In genomic region chr17:83861444-83862133, GRCm38 (mm10) we compare ENCODE assay signal across 7 mouse cellular contexts. TPM values are rescaled to one million over a fixed set of nuclear protein-coding genes. Genes with fewer than 3 reads are reported as not detected.
DNase-seq lines count a peak whose midpoint lies in the region; ATAC-seq and TF ChIP-seq lines count a peak whose summit lies in the region.

No protein-coding gene starts in this region.

- no peaks in the 10 kb centered on the region for H3K27me3 ChIP-seq in embryonic facial prominence, embryonic 11.5 days (ENCODE audit: control insufficient read depth, insufficient read depth, low read length)
- H3K27me3 ChIP-seq in kidney, adult 2 months (replicated peaks; ENCODE audit: control insufficient read depth, insufficient read depth, low read length) = no peaks in the 10 kb centered on the region
- H3K27me3 ChIP-seq in limb, embryonic 12.5 days = peaks cover 6% of the 10 kb centered on the region; the same call in 1 of the 2 replicates
- H3K27me3 ChIP-seq in midbrain, embryonic 15.5 days (replicated peaks) = 0 out of 2 replicates have a peak, but pooled peaks cover 5% of the 10 kb centered on the region
- H3K27me3 ChIP-seq in spleen, adult 2 months (ENCODE audit: control insufficient read depth, insufficient read depth, low read length) = no peaks in the 10 kb centered on the region

- peak; percentile 94 for ATAC-seq in embryonic facial prominence, embryonic 11.5 days (replicated peaks; ENCODE audit: insufficient number of reproducible peaks, low FRiP score, low TSS enrichment, low read depth)
- peak; percentile 94 for ATAC-seq in limb, embryonic 12.5 days (ENCODE audit: insufficient number of reproducible peaks, insufficient read depth, low FRiP score, low TSS enrichment, low read depth)
- ATAC-seq in midbrain, embryonic 15.5 days (replicated peaks) = peak; percentile 94

- WGBS in embryonic facial prominence, embryonic 11.5 days = under 1% methylated on average over 62 of the region's 62 CpGs
- WGBS in kidney, adult 2 months = under 1% methylated on average over 62 of the region's 62 CpGs
- WGBS in limb, embryonic 12.5 days = under 1% methylated on average over 62 of the region's 62 CpGs
- WGBS in midbrain, embryonic 15.5 days = under 1% methylated on average over 62 of the region's 62 CpGs
- 1% methylated on average over 60 of the region's 62 CpGs for WGBS in spleen, adult 2 months

- no peaks in the 10 kb centered on the region for H3K36me3 ChIP-seq in embryonic facial prominence, embryonic 11.5 days (replicated peaks; ENCODE audit: control insufficient read depth, insufficient read depth, low read depth, low read length)
- no peaks in the 10 kb centered on the region for H3K36me3 ChIP-seq in kidney, adult 2 months (ENCODE audit: control insufficient read depth, insufficient read depth, low read length)
- H3K36me3 ChIP-seq in limb, embryonic 12.5 days = no peaks in the 10 kb centered on the region
- no peaks in the 10 kb centered on the region for H3K36me3 ChIP-seq in midbrain, embryonic 15.5 days (replicated peaks)
- no peaks in the 10 kb centered on the region for H3K36me3 ChIP-seq in spleen, adult 2 months (ENCODE audit: control insufficient read depth, insufficient read depth, low read length)

- no peaks in the 10 kb centered on the region for H3K4me1 ChIP-seq in embryonic facial prominence, embryonic 11.5 days (ENCODE audit: control insufficient read depth, insufficient read depth, low read length)
- H3K4me1 ChIP-seq in kidney, adult 2 months (ENCODE audit: control insufficient read depth, insufficient read depth, low read length) = no peaks in the 10 kb centered on the region; the same call in 1 of the 2 replicates
- H3K4me1 ChIP-seq in limb, embryonic 12.5 days (replicated peaks) = peaks cover 6% of the 10 kb centered on the region; the same call in 1 of the 2 replicates
- H3K4me1 ChIP-seq in midbrain, embryonic 15.5 days = peaks cover 7% of the 10 kb centered on the region
- H3K4me1 ChIP-seq in spleen, adult 2 months (ENCODE audit: control insufficient read depth, insufficient read depth, insufficient read length) = peaks cover 3% of the 10 kb centered on the region; the same call in 1 of the 2 replicates

- no peaks in the 10 kb centered on the region for H3K9me3 ChIP-seq in embryonic facial prominence, embryonic 11.5 days (replicated peaks; ENCODE audit: control insufficient read depth, low read length)
- no peaks in the 10 kb centered on the region for H3K9me3 ChIP-seq in limb, embryonic 12.5 days
- no peaks in the 10 kb centered on the region for H3K9me3 ChIP-seq in midbrain, embryonic 15.5 days

- peak overlapping the region; percentile 82 for H3K4me2 ChIP-seq in embryonic facial prominence, embryonic 11.5 days (ENCODE audit: low read depth, low read length)
- H3K4me2 ChIP-seq in limb, embryonic 12.5 days = peak overlapping the region; percentile 69
- peak overlapping the region; percentile 62 for H3K4me2 ChIP-seq in midbrain, embryonic 15.5 days

- peak overlapping the region; percentile 81 for H3K9ac ChIP-seq in embryonic facial prominence, embryonic 11.5 days (replicated peaks; ENCODE audit: low read length)
- peak overlapping the region; percentile 76 for H3K9ac ChIP-seq in limb, embryonic 12.5 days (replicated peaks)
- peak overlapping the region; percentile 71 for H3K9ac ChIP-seq in midbrain, embryonic 15.5 days

- peak overlapping the region; percentile 65 for H3K4me3 ChIP-seq in embryonic facial prominence, embryonic 11.5 days (ENCODE audit: low read depth, low read length)
- peak overlapping the region; percentile 80 for H3K4me3 ChIP-seq in kidney, adult 2 months (ENCODE audit: insufficient read depth, low read depth, low read length)
- peak overlapping the region; percentile 70 for H3K4me3 ChIP-seq in limb, embryonic 12.5 days (replicated peaks)
- peak overlapping the region; percentile 79 for H3K4me3 ChIP-seq in midbrain, embryonic 15.5 days
- peak overlapping the region; percentile 99 for H3K4me3 ChIP-seq in spleen, adult 2 months (ENCODE audit: extremely low read depth, insufficient read depth, insufficient read length)

- TF ChIP-seq POLR2A in kidney, adult 2 months (IDR thresholded peaks at IDR 0.05; ENCODE audit: low read depth, low read length) = no peak
- TF ChIP-seq POLR2A in spleen, adult 2 months (IDR thresholded peaks at IDR 0.05; ENCODE audit: low read depth, low read length) = peak; percentile 53; the same call in 1 of the 2 replicates

- DNase-seq in adrenal gland, postnatal 14 days = peak; percentile 95
- DNase-seq in embryonic facial prominence, embryonic 11.5 days (ENCODE audit: low spot score) = peak; percentile 96
- peak; percentile 96 to 99 for DNase-seq in heart, adult 18-20 months
- DNase-seq in kidney, adult 2 months = peak; percentile 98
- DNase-seq in spleen, adult 2 months (ENCODE audit: low read depth in 1 of 2, low spot score in 2 of 2) = peak; percentile 85 to 93

- H3K27ac ChIP-seq in embryonic facial prominence, embryonic 11.5 days (replicated peaks; ENCODE audit: low read depth, low read length) = peak overlapping the region; percentile 80
- peak overlapping the region; percentile 88 for H3K27ac ChIP-seq in kidney, adult 2 months (ENCODE audit: insufficient read depth, low read depth, low read length)
- H3K27ac ChIP-seq in limb, embryonic 12.5 days = peak overlapping the region; percentile 93
- H3K27ac ChIP-seq in midbrain, embryonic 15.5 days = peak overlapping the region; percentile 89
- H3K27ac ChIP-seq in spleen, adult 2 months (ENCODE audit: insufficient read depth, low read length) = peak overlapping the region; percentile 100

- TF ChIP-seq CTCF in kidney, adult 2 months (conservative IDR thresholded peaks at IDR 0.05; ENCODE audit: insufficient read depth, insufficient read length, low read depth, low read length) = no peak
- no peak for TF ChIP-seq CTCF in spleen, adult 2 months (IDR thresholded peaks at IDR 0.05; ENCODE audit: extremely low read depth, insufficient read depth, insufficient read length, insufficient replicate concordance)

RNA-seq across cellular contexts. Expression of gene Haao, which starts 13.8 kb away (rescaled TPM):
- total RNA-seq in adrenal gland, postnatal 14 days (2021) = 6.8 and 27.0 TPM in 2 replicates
- polyA plus RNA-seq in embryonic facial prominence, embryonic 11.5 days (2014; fragmentation: Nextera tagmentation; extraction: Ambion mirVana) = 0.31 and 0.39 TPM in 2 replicates
- 1 to 10 TPM in 1 of 2 experiments, under 1 TPM in 1; 0.27 to 2.0 TPM for total RNA-seq in heart, adult 18-20 months (2021)
- 201 and 213 TPM in 2 replicates for polyA plus RNA-seq in kidney, adult 2 months (2012; rRNA removed)
- 0.35 and 0.94 TPM in 2 replicates for polyA plus RNA-seq in limb, embryonic 12.5 days (2016; fragmentation: Nextera tagmentation; extraction: Ambion mirVana)
- 0.29 TPM in 1 of 2 replicates, not detected in the other for polyA plus RNA-seq in midbrain, embryonic 15.5 days (2015; fragmentation: Nextera tagmentation; extraction: Ambion mirVana)
- 98.5 and 112 TPM in 2 replicates for polyA plus RNA-seq in spleen, adult 2 months (2012; rRNA removed)

Comparison
In these comparisons a context has a peak if more than half of its experiments do, and no peak if none do; other contexts are left out.
1. Peak in every context shown above with its lines: DNase-seq, ATAC-seq, H3K4me3 ChIP-seq and H3K27ac ChIP-seq.
2. RNA of gene Haao, which starts 13.8 kb away (polyA plus RNA-seq): 201 to 213 TPM in kidney, adult 2 months and 98.5 to 112 TPM in spleen, adult 2 months; 0.35 to 0.94 TPM in limb, embryonic 12.5 days, 0.31 to 0.39 TPM in embryonic facial prominence, embryonic 11.5 days and 0.29 TPM in midbrain, embryonic 15.5 days; every median in the first group is over 10 times any median in the second.